In the genomic region with DNA sequence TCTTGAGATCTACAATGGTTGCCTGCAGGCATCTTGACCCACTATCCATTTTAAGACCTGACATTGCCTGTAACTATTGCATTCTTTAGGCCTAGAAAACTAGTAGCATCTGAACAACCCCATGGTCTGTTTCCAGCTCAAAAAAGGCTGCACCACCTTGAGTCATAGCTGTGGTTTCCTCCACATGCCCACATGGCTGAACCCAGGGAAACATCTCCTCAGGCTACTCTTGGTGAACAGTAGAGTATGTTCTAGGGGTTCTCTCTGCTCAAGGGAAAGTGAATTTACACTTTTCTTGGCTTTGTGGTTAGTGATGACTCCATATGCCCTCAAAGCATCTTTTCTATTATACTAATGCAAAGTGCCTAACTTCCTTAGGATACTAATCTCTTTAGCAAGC, we compare ENCODE assay signal across 21 mouse cellular contexts. TPM values are rescaled to one million over a fixed set of nuclear protein-coding genes. Genes with fewer than 3 reads are reported as not detected.
"Had no signal": no experiment of that assay in that cellular context is flagged by ENCODE, and none has a peak within 500 bp of the region (broad histone marks: within the 10 kb centered on the region; RNA-seq: fewer than 3 reads in every experiment).

No protein-coding gene starts in this region.

- H3K9ac ChIP-seq: liver, embryonic 13.5 days; midbrain, embryonic 12.5 days; midbrain, embryonic 15.5 days; neural tube, embryonic 12.5 days; neural tube, embryonic 15.5 days; stomach, embryonic 15.5 days had no signal

- H3K4me3 ChIP-seq: layer of hippocampus, adult 2 months; liver, embryonic 13.5 days; midbrain, embryonic 12.5 days; midbrain, embryonic 15.5 days; neural tube, embryonic 12.5 days; neural tube, embryonic 15.5 days; stomach, embryonic 15.5 days had no signal

- H3K27me3 ChIP-seq: liver, embryonic 13.5 days; midbrain, embryonic 12.5 days; midbrain, embryonic 15.5 days; neural tube, embryonic 12.5 days; neural tube, embryonic 15.5 days; stomach, embryonic 15.5 days had no signal

- DNase-seq: kidney, postnatal 25 days; layer of hippocampus, adult 9-11 months; liver, embryonic 13.5 days; lung, adult 2 months; lung, postnatal 14 days; lung, postnatal 4 days; retina, postnatal 1 day; right cerebral cortex, postnatal 25 days; spleen, adult 18-20 months; thymus, postnatal 25 days had no signal

- H3K4me1 ChIP-seq: liver, embryonic 13.5 days; midbrain, embryonic 12.5 days; midbrain, embryonic 15.5 days; neural tube, embryonic 12.5 days; neural tube, embryonic 15.5 days; stomach, embryonic 15.5 days had no signal

- ATAC-seq: midbrain, embryonic 15.5 days had no signal

- H3K4me2 ChIP-seq: liver, embryonic 13.5 days; midbrain, embryonic 12.5 days; midbrain, embryonic 15.5 days; neural tube, embryonic 12.5 days; neural tube, embryonic 15.5 days; stomach, embryonic 15.5 days had no signal

- H3K9me3 ChIP-seq: liver, embryonic 13.5 days; midbrain, embryonic 12.5 days; midbrain, embryonic 15.5 days; neural tube, embryonic 12.5 days; neural tube, embryonic 15.5 days; stomach, embryonic 15.5 days had no signal

- H3K36me3 ChIP-seq: liver, embryonic 13.5 days; midbrain, embryonic 12.5 days; midbrain, embryonic 15.5 days; neural tube, embryonic 12.5 days; neural tube, embryonic 15.5 days; stomach, embryonic 15.5 days had no signal

- H3K27ac ChIP-seq: kidney, postnatal 0 days; layer of hippocampus, adult 2 months; liver, embryonic 13.5 days; midbrain, embryonic 12.5 days; midbrain, embryonic 15.5 days; neural tube, embryonic 12.5 days; neural tube, embryonic 15.5 days; stomach, embryonic 15.5 days had no signal

RNA-seq across cellular contexts. Expression of a gene that starts 55.5 kb away (rescaled TPM):
- total RNA-seq: liver, adult 2 months had no signal
- polyA plus RNA-seq: kidney, embryonic 14.5 days; kidney, postnatal 0 days; limb, embryonic 11.5 days; liver, embryonic 13.5 days; liver, embryonic 16.5 days; midbrain, embryonic 12.5 days; midbrain, embryonic 15.5 days; neural tube, embryonic 12.5 days had no signal
